Mouse (Mus musculus): ENCODE data around the gene Malsu1.

Gene Malsu1

GRCm38 (mm10) chr6:49073304-49074116, at the start of gene Malsu1:
TSS of gene Malsu1 (plus strand) at chr6:49073795.
- in situ Hi-C loops (cut with MboI, MseI) = loop anchor here (25.0 kb wide), 1 partner anchor 139 kb away; the partner anchor contains the start of gene Igf2bp3

- in situ Hi-C loops (cut with MboI, MseI) = no loop called here
These were observed 48.3 kb upstream of the Malsu1 start for GRCm38 (mm10) chr6:49025290-49025689.

- in situ Hi-C loops (cut with MboI, MseI) = no loop called here
These were observed 47.1 kb upstream of the Malsu1 start for GRCm38 (mm10) chr6:49026496-49026895.

GRCm38 (mm10) chr6:49028019-49028418, 45.6 kb upstream of the Malsu1 start:
- in situ Hi-C loops (cut with MboI, MseI) = no loop called here

- in situ Hi-C loops (cut with MboI, MseI) = no loop called here
These were observed 44.9 kb upstream of the Malsu1 start for GRCm38 (mm10) chr6:49028708-49029107.

GRCm38 (mm10) chr6:49031230-49031629, 42.4 kb upstream of the Malsu1 start:
- in situ Hi-C loops (cut with MboI, MseI) = no loop called here

GRCm38 (mm10) chr6:49032783-49033182, 40.8 kb upstream of the Malsu1 start:
- in situ Hi-C loops (cut with MboI, MseI) = no loop called here

GRCm38 (mm10) chr6:49036275-49037267, 37.0 kb upstream of the Malsu1 start, which contains the start of gene Gpnmb:
TSS of gene Gpnmb (plus strand) at chr6:49036546.
- in situ Hi-C loops (cut with MboI, MseI) = no loop called here

GRCm38 (mm10) chr6:49037268-49037662, 36.3 kb upstream of the Malsu1 start:
- in situ Hi-C loops (cut with MboI, MseI) = no loop called here

- in situ Hi-C loops (cut with MboI, MseI) = no loop called here
These were observed 34.0 kb upstream of the Malsu1 start for GRCm38 (mm10) chr6:49039470-49040180.

- in situ Hi-C loops (cut with MboI, MseI) = no loop called here
These were observed 27.1 kb upstream of the Malsu1 start for GRCm38 (mm10) chr6:49046502-49046901.

GRCm38 (mm10) chr6:49046976-49047375, 26.6 kb upstream of the Malsu1 start:
- in situ Hi-C loops (cut with MboI, MseI) = no loop called here

- in situ Hi-C loops (cut with MboI, MseI) = no loop called here
These were observed 25.7 kb upstream of the Malsu1 start for GRCm38 (mm10) chr6:49047848-49048247.

- in situ Hi-C loops (cut with MboI, MseI) = no loop called here
These were observed 25.2 kb upstream of the Malsu1 start for GRCm38 (mm10) chr6:49048395-49048794.

- in situ Hi-C loops (cut with MboI, MseI) = loop anchor here (25.0 kb wide), 1 partner anchor 161 kb away; the partner anchor contains the start of gene Igf2bp3
These were observed 22.8 kb upstream of the Malsu1 start for GRCm38 (mm10) chr6:49050677-49051410.

GRCm38 (mm10) chr6:49052191-49052590, 21.4 kb upstream of the Malsu1 start:
- in situ Hi-C loops (cut with MboI, MseI) = loop anchor here (25.0 kb wide), 1 partner anchor 160 kb away; the partner anchor contains the start of gene Igf2bp3

- in situ Hi-C loops (cut with MboI, MseI) = loop anchor here (25.0 kb wide), 1 partner anchor 157 kb away; the partner anchor contains the start of gene Igf2bp3
These were observed 18.3 kb upstream of the Malsu1 start for GRCm38 (mm10) chr6:49055256-49055733.

- in situ Hi-C loops (cut with MboI, MseI) = loop anchor here (25.0 kb wide), 1 partner anchor 156 kb away; the partner anchor contains the start of gene Igf2bp3
These were observed 17.6 kb upstream of the Malsu1 start for GRCm38 (mm10) chr6:49056009-49056408.

- in situ Hi-C loops (cut with MboI, MseI) = loop anchor here (25.0 kb wide), 1 partner anchor 155 kb away; the partner anchor contains the start of gene Igf2bp3
These were observed 16.3 kb upstream of the Malsu1 start for GRCm38 (mm10) chr6:49057053-49058021.

Measured in regulatory T cell (primary cell).